ENCODE assay signal across 8 mouse cellular contexts in genomic region chr8:79734304-79734703, GRCm38 (mm10). TPM values are rescaled to one million over a fixed set of nuclear protein-coding genes. Genes with fewer than 3 reads are reported as not detected.
DNase-seq lines count a peak whose midpoint lies in the region; ATAC-seq lines count a peak whose summit lies in the region.

No protein-coding gene starts in this region.

- no peaks in the 10 kb centered on the region for H3K9me3 ChIP-seq in midbrain, embryonic 11.5 days (ENCODE audit: control insufficient read depth, low read length)
- H3K9me3 ChIP-seq in midbrain, embryonic 10.5 days (replicated peaks): no peaks in the 10 kb centered on the region

- no peak overlapping the region for H3K4me3 ChIP-seq in midbrain, embryonic 11.5 days (ENCODE audit: low read depth, low read length)
- no peak overlapping the region for H3K4me3 ChIP-seq in midbrain, embryonic 10.5 days

- WGBS in midbrain, embryonic 11.5 days: 26% methylated on average over 2 of the region's 2 CpGs
- WGBS in midbrain, embryonic 10.5 days: 37% methylated on average over 2 of the region's 2 CpGs

- H3K36me3 ChIP-seq in midbrain, embryonic 11.5 days (ENCODE audit: control insufficient read depth, insufficient read depth, low read length): no peaks in the 10 kb centered on the region
- H3K36me3 ChIP-seq in midbrain, embryonic 10.5 days: peaks cover 25% of the 10 kb centered on the region

- peak; percentile 48 for DNase-seq in adrenal gland, postnatal 10 days
- DNase-seq in adrenal gland, adult 8-10 months: no peak
- DNase-seq in midbrain, embryonic 11.5 days (ENCODE audit: low spot score, missing footprints): peak; percentile 94
- no peak for DNase-seq in midbrain, embryonic 10.5 days (ENCODE audit: low spot score)
- DNase-seq in c-Kit-positive CD71-negative TER-119-negative erythroid progenitor cells, embryonic 14.5 days (ENCODE audit: low read depth): peak; percentile 40
- peak; percentile 67 for DNase-seq in forelimb bud, embryonic 11.5 days (ENCODE audit: low read depth, low spot score)
- DNase-seq in left cerebral cortex, postnatal 25 days (ENCODE audit: low spot score in 2 of 2): peak; percentile 49 to 72
- DNase-seq in retina, embryonic 14.5 days (ENCODE audit: low spot score): peak; percentile 90

- H3K27ac ChIP-seq in midbrain, embryonic 11.5 days (ENCODE audit: low read depth, low read length): no peak overlapping the region
- H3K27ac ChIP-seq in midbrain, embryonic 10.5 days (replicated peaks): no peak overlapping the region

- no peaks in the 10 kb centered on the region for H3K27me3 ChIP-seq in midbrain, embryonic 11.5 days (ENCODE audit: control insufficient read depth, insufficient read depth, low read length)
- H3K27me3 ChIP-seq in midbrain, embryonic 10.5 days (ENCODE audit: low read depth, poor library complexity, severe bottlenecking): no peaks in the 10 kb centered on the region

- ATAC-seq in midbrain, embryonic 11.5 days (ENCODE audit: low FRiP score): no peak

- H3K4me2 ChIP-seq in midbrain, embryonic 11.5 days: no peak overlapping the region

- H3K9ac ChIP-seq in midbrain, embryonic 11.5 days (ENCODE audit: low read length): no peak overlapping the region

- intact Hi-C loops in left cerebral cortex, postnatal 25 days (cut with DNase I): loop anchor here (1.0 to 5.0 kb wide), 2 partner anchors 748 to 958 kb away; no protein-coding TSS in a partner anchor

- no peaks in the 10 kb centered on the region for H3K4me1 ChIP-seq in midbrain, embryonic 11.5 days (ENCODE audit: control insufficient read depth, insufficient read depth, low read length)
- H3K4me1 ChIP-seq in midbrain, embryonic 10.5 days: no peaks in the 10 kb centered on the region

RNA-seq across cellular contexts. Expression of gene Anapc10, which starts 22.7 kb away (rescaled TPM):
- total RNA-seq in adrenal gland, postnatal 10 days (2021): 10 to 100 TPM; 11.6 to 14.6 TPM
- total RNA-seq in adrenal gland, adult 8-10 months (2022): 1 to 10 TPM; 7.3 to 9.6 (median 7.9) TPM
- 43.7 and 46.6 TPM in 2 replicates for polyA plus RNA-seq in midbrain, embryonic 11.5 days (2014; fragmentation: Nextera tagmentation; extraction: Ambion mirVana)
- 42.0 and 43.4 TPM in 2 replicates for polyA plus RNA-seq in midbrain, embryonic 10.5 days (2016; fragmentation: Nextera tagmentation; extraction: Ambion mirVana)
- total RNA-seq in left cerebral cortex, postnatal 25 days (2021): 1 to 10 TPM; 9.1 TPM

RNA-seq across cellular contexts. Expression of gene Abce1, which starts 22.8 kb away (rescaled TPM):
- total RNA-seq in adrenal gland, postnatal 10 days (2021): 10 to 100 TPM; 67.2 to 69.3 TPM
- 10 to 100 TPM; 68.5 to 79.7 (median 73.3) TPM for total RNA-seq in adrenal gland, adult 8-10 months (2022)
- 139 and 160 TPM in 2 replicates for polyA plus RNA-seq in midbrain, embryonic 11.5 days (2014; fragmentation: Nextera tagmentation; extraction: Ambion mirVana)
- polyA plus RNA-seq in midbrain, embryonic 10.5 days (2016; fragmentation: Nextera tagmentation; extraction: Ambion mirVana): 132 and 142 TPM in 2 replicates
- 10 to 100 TPM; 68.9 to 72.9 TPM for total RNA-seq in left cerebral cortex, postnatal 25 days (2021)

Comparison
In these comparisons a context has a peak if more than half of its experiments do, and no peak if none do; other contexts are left out.
1. DNase-seq: peak in adrenal gland, postnatal 10 days (single experiment), midbrain, embryonic 11.5 days (single experiment), c-Kit-positive CD71-negative TER-119-negative erythroid progenitor cells, embryonic 14.5 days (single experiment), forelimb bud, embryonic 11.5 days (single experiment), left cerebral cortex, postnatal 25 days (2 of 2) and retina, embryonic 14.5 days (single experiment); none in adrenal gland, adult 8-10 months (single experiment) and midbrain, embryonic 10.5 days (single experiment).